Mouse (Mus musculus): Measurements from ENCODE around the gene Gm6583. TPM values are rescaled to one million over a fixed set of nuclear protein-coding genes. Genes with fewer than 3 reads are reported as not detected.
"Not testable (repeated sequence)": the region's sequence is repeated elsewhere in the genome, so short reads cannot be mapped to it uniquely, and the experiment has no call there.

The Gm6583 gene
- polyA plus RNA-seq, 1 experiment = not detected

GRCm38 (mm10) chr5:112320936-112321335, 34.9 kb downstream of the Gm6583 start:
- Histone ChIP-seq H3K27me3 (ENCODE audit: control insufficient read depth, insufficient read depth, low read length) (no peaks in the 10 kb centered on the region), H3K4me1 (ENCODE audit: control insufficient read depth, insufficient read depth, insufficient read length) (peaks cover 7% of the 10 kb centered on the region; the same call in 1 of the 2 replicates), H3K27ac (ENCODE audit: insufficient read depth, low read length) (no peak overlapping the region), H3K36me3 (ENCODE audit: control insufficient read depth, insufficient read depth, low read length) (no peaks in the 10 kb centered on the region), H3K4me3 (ENCODE audit: extremely low read depth, insufficient read depth, insufficient read length) (no peak overlapping the region)
- WGBS = 79% methylated on average over 6 of the region's 6 CpGs
- TF ChIP-seq POLR2A (IDR thresholded peaks at IDR 0.05; ENCODE audit: low read depth, low read length) (no peak), CTCF (IDR thresholded peaks at IDR 0.05; ENCODE audit: extremely low read depth, insufficient read depth, insufficient read length, insufficient replicate concordance) (no peak)
- no peak for DNase-seq (ENCODE audit: low read depth in 1 of 2, low spot score in 2 of 2)

GRCm38 (mm10) chr5:112320379-112320778, 35.5 kb downstream of the Gm6583 start:
- no peak for DNase-seq (ENCODE audit: low read depth in 1 of 2, low spot score in 2 of 2)
- H3K4me1 ChIP-seq (ENCODE audit: control insufficient read depth, insufficient read depth, insufficient read length) = peaks cover 5% of the 10 kb centered on the region; the same call in 1 of the 2 replicates
- no peaks in the 10 kb centered on the region for H3K27me3 ChIP-seq (ENCODE audit: control insufficient read depth, insufficient read depth, low read length)
- WGBS = 86% methylated on average over 5 of the region's 5 CpGs
- peaks cover 3% of the 10 kb centered on the region; the same call in 1 of the 2 replicates for H3K36me3 ChIP-seq (ENCODE audit: control insufficient read depth, insufficient read depth, low read length)
- H3K4me3 ChIP-seq (ENCODE audit: extremely low read depth, insufficient read depth, insufficient read length) = no peak overlapping the region
- TF ChIP-seq CTCF (IDR thresholded peaks at IDR 0.05; ENCODE audit: extremely low read depth, insufficient read depth, insufficient read length, insufficient replicate concordance) = no peak
- no peak for TF ChIP-seq POLR2A (IDR thresholded peaks at IDR 0.05; ENCODE audit: low read depth, low read length)
- no peak overlapping the region for H3K27ac ChIP-seq (ENCODE audit: insufficient read depth, low read length)

GRCm38 (mm10) chr5:112319343-112319742, 36.5 kb downstream of the Gm6583 start:
- 71% methylated on average over 2 of the region's 2 CpGs for WGBS
- H3K36me3 ChIP-seq (ENCODE audit: control insufficient read depth, insufficient read depth, low read length); H3K27me3 ChIP-seq (ENCODE audit: control insufficient read depth, insufficient read depth, low read length); DNase-seq (ENCODE audit: low read depth in 1 of 2, low spot score in 2 of 2); H3K27ac ChIP-seq (ENCODE audit: insufficient read depth, low read length); H3K4me3 ChIP-seq (ENCODE audit: extremely low read depth, insufficient read depth, insufficient read length); H3K4me1 ChIP-seq (ENCODE audit: control insufficient read depth, insufficient read depth, insufficient read length): not testable (repeated sequence)

GRCm38 (mm10) chr5:112317328-112317727, 38.5 kb downstream of the Gm6583 start:
- Histone ChIP-seq H3K4me3 (ENCODE audit: extremely low read depth, insufficient read depth, insufficient read length) (no peak overlapping the region), H3K4me1 (ENCODE audit: control insufficient read depth, insufficient read depth, insufficient read length) (no peaks in the 10 kb centered on the region), H3K27ac (ENCODE audit: insufficient read depth, low read length) (no peak overlapping the region), H3K36me3 (ENCODE audit: control insufficient read depth, insufficient read depth, low read length) (peaks cover 13% of the 10 kb centered on the region), H3K27me3 (ENCODE audit: control insufficient read depth, insufficient read depth, low read length) (no peaks in the 10 kb centered on the region)
- DNase-seq (ENCODE audit: low read depth in 1 of 2, low spot score in 2 of 2) = no peak
- TF ChIP-seq POLR2A (IDR thresholded peaks at IDR 0.05; ENCODE audit: low read depth, low read length) (no peak), CTCF (IDR thresholded peaks at IDR 0.05; ENCODE audit: extremely low read depth, insufficient read depth, insufficient read length, insufficient replicate concordance) (no peak)
- WGBS = 27% methylated on average over 5 of the region's 5 CpGs

GRCm38 (mm10) chr5:112316468-112316867, 39.4 kb downstream of the Gm6583 start:
- Histone ChIP-seq H3K4me3 (ENCODE audit: extremely low read depth, insufficient read depth, insufficient read length) (no peak overlapping the region), H3K27ac (ENCODE audit: insufficient read depth, low read length) (no peak overlapping the region), H3K27me3 (ENCODE audit: control insufficient read depth, insufficient read depth, low read length) (no peaks in the 10 kb centered on the region), H3K36me3 (ENCODE audit: control insufficient read depth, insufficient read depth, low read length) (peaks cover 13% of the 10 kb centered on the region), H3K4me1 (ENCODE audit: control insufficient read depth, insufficient read depth, insufficient read length) (no peaks in the 10 kb centered on the region)
- TF ChIP-seq POLR2A (IDR thresholded peaks at IDR 0.05; ENCODE audit: low read depth, low read length) (no peak), CTCF (IDR thresholded peaks at IDR 0.05; ENCODE audit: extremely low read depth, insufficient read depth, insufficient read length, insufficient replicate concordance) (no peak)
- 81% methylated on average over 5 of the region's 5 CpGs for WGBS
- DNase-seq (ENCODE audit: low read depth in 1 of 2, low spot score in 2 of 2) = no peak

- H3K4me1 ChIP-seq (ENCODE audit: control insufficient read depth, insufficient read depth, insufficient read length) = no peaks in the 10 kb centered on the region
Observed at GRCm38 (mm10) chr5:112313222-112313885, 42.5 kb downstream of the Gm6583 start.

GRCm38 (mm10) chr5:112305842-112306241, 50.0 kb downstream of the Gm6583 start:
- Histone ChIP-seq H3K4me1 (ENCODE audit: control insufficient read depth, insufficient read depth, insufficient read length) (peaks cover 3% of the 10 kb centered on the region), H3K27me3 (ENCODE audit: control insufficient read depth, insufficient read depth, low read length) (no peaks in the 10 kb centered on the region), H3K36me3 (ENCODE audit: control insufficient read depth, insufficient read depth, low read length) (peaks cover 35% of the 10 kb centered on the region), H3K27ac (ENCODE audit: insufficient read depth, low read length) (no peak overlapping the region), H3K4me3 (ENCODE audit: extremely low read depth, insufficient read depth, insufficient read length) (no peak overlapping the region)
- WGBS = 95% methylated on average over 5 of the region's 5 CpGs
- TF ChIP-seq CTCF (IDR thresholded peaks at IDR 0.05; ENCODE audit: extremely low read depth, insufficient read depth, insufficient read length, insufficient replicate concordance) (no peak), POLR2A (IDR thresholded peaks at IDR 0.05; ENCODE audit: low read depth, low read length) (no peak)
- DNase-seq (ENCODE audit: low read depth in 1 of 2, low spot score in 2 of 2) = no peak

More at GRCm38 (mm10) chr5:112313222-112313885, 42.5 kb downstream of the Gm6583 start:
- TF ChIP-seq CTCF (IDR thresholded peaks at IDR 0.05; ENCODE audit: extremely low read depth, insufficient read depth, insufficient read length, insufficient replicate concordance) = no peak
- no peak for TF ChIP-seq POLR2A (IDR thresholded peaks at IDR 0.05; ENCODE audit: low read depth, low read length)
- DNase-seq (ENCODE audit: low read depth in 1 of 2, low spot score in 2 of 2) = no peak
- H3K27ac ChIP-seq (ENCODE audit: insufficient read depth, low read length) = no peak overlapping the region
- no peaks in the 10 kb centered on the region for H3K27me3 ChIP-seq (ENCODE audit: control insufficient read depth, insufficient read depth, low read length)
- WGBS = 92% methylated on average over 11 of the region's 11 CpGs
- peaks cover 28% of the 10 kb centered on the region for H3K36me3 ChIP-seq (ENCODE audit: control insufficient read depth, insufficient read depth, low read length)
- no peak overlapping the region for H3K4me3 ChIP-seq (ENCODE audit: extremely low read depth, insufficient read depth, insufficient read length)

Other genes with a start within 250 kb of the Gm6583 start
- 1.5 and 2.6 TPM in 2 replicates for gene Cryba4, start 103.5 kb downstream of the Gm6583 start, polyA plus RNA-seq (2012; rRNA removed)
- gene Crybb1, start 100.2 kb downstream of the Gm6583 start, polyA plus RNA-seq (2012; rRNA removed) = 0.25 and 0.46 TPM in 2 replicates
- 102 and 108 TPM in 2 replicates for gene Tpst2, start 79.3 kb downstream of the Gm6583 start, polyA plus RNA-seq (2012; rRNA removed)
- gene Tfip11, start 29.7 kb downstream of the Gm6583 start, polyA plus RNA-seq (2012; rRNA removed) = 29.8 and 36.5 TPM in 2 replicates
- 30.8 and 33.6 TPM in 2 replicates for gene Srrd, start 13.0 kb downstream of the Gm6583 start, polyA plus RNA-seq (2012; rRNA removed)
- gene Hps4, start 12.9 kb downstream of the Gm6583 start, polyA plus RNA-seq (2012; rRNA removed) = 36.9 and 45.9 TPM in 2 replicates
- gene Asphd2, start 38.8 kb upstream of the Gm6583 start, polyA plus RNA-seq (2012; rRNA removed) = 0.19 and 0.23 TPM in 2 replicates
- not detected in 2 replicates for gene Gm6588, start 93.4 kb upstream of the Gm6583 start, polyA plus RNA-seq (2012; rRNA removed)
- gene Sez6l, start 221.2 kb upstream of the Gm6583 start, polyA plus RNA-seq (2012; rRNA removed) = 0.34 and 0.42 TPM in 2 replicates